Mouse (Mus musculus) retina, postnatal 1 day (tissue): Measurements from ENCODE around the gene Rnd1.

Experiments used
- DNase-seq: peaks from one replicate; pipeline ENCODE4 v3.0.0-alpha.2; 2012

Gene Rnd1

DNA sequence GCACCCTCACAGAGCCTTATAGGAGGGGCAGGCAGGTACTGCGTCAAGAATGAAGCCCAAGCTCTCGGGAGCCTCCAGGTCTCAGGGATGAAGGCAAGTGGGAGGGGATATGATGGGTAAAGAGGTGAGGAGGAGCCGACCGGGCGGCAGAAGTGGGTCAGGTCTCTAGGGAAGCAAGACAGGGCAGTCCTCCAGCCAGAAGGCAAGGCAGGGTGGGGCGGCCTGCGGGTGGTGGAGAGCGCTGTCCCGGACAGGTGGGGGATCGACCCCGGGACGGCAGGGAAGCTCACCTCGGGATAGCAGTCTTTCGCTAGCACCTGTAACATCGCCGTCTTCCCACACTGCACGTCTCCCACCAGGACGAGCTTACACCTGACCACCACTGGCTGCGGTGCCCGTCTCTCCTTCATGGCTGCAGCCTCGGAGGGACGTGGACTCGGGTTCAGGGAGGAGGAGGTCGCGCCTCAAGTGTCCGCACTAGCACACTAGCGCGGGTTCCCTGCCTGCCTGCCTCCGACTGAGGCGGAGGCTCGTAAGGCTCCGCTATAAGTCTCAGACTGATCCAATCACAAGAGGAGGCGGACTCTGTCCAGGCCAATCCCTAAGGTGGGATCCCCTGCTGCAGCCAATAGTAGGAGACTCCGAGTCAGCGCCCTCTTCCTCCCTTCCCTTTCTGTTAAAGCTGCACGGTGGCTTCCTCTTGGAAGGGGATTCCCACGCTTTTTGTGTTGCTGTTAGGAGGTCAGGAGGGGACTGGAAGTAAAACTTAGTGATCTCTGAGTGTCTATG, at the start of gene Rnd1:
Rnd1 (minus strand) TSS at position 522 of the 789 bp plus-strand sequence.
- DNase-seq: peak; percentile 96

DNA sequence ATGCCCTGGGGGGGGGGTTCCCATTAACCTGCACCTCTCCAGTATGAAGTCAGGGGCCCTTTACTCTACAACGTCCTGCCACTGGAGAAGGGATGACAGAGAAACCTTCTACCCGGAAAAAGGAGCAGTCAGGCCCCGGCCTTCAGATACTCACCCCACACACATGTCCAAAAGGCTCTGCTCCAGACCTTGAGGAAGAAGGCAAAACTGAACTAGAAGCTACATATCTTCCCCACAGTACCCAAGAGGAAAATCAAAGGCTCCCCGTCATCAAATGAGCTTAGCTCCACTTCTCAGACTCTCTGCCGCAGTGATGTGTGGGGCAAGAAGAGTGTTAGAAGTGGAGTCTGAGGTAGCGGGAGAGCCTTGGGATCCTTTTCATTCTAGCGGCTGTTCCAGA, 49.5 kb upstream of the Rnd1 start:
- no peak for DNase-seq

DNA sequence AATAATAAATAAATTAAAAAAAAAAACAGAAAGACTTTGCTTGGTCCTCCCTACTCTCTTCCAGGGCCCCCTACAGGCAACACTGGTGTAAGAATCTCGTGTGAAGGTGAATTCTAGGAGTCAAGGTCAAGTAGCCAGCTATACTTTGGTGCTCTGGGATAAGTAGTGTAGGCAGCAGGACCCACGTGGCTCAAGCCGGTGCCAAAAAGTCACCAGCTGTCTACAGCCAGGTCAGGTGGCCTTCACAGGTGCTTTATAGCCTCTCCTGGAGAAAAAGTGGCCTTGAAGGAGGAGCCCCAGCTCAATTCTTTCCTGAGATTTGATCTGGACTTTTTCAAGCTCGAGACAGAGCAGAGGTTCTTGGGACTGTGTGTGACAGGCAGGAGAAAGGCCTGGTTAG, 48.8 kb upstream of the Rnd1 start:
- no peak for DNase-seq

DNA sequence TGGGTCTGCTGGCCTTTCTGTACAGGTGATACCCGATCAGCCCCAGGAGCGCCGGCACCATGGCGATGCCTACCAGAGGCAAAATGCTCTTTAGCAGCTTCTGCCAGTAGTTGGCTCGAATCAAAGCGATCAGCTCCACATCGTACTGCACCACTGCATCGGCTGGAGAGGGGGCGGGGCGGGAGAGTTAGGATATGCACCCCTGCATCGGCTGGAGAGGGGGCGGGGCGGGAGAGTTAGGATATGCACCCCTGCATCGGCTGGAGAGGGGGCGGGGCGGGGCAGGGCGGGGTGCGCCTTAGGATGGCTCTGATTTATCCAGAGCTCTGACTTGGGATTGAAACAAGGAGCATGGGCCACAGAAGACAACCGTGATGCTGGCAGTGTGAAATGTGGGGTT, 47.2 kb upstream of the Rnd1 start:
- no peak for DNase-seq

DNA sequence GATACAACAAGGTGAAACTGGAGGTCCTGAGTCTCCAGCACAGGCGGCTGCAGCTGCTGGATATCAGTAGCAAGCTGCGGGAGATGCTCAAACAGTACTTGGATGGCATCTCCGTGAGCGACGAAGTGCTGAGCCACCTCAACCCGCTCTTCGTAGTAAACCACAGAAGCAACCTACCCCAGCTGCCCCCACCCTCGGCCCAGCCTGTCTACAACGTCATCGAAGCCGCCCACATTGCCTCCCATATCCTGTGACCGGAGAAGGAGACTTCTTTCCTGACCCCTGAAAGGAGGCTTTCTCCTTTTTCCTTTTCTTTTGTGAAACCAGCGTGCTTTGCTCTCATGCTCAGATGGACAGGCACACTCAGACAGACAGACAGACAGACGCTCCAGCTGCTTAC, 45.6 kb upstream of the Rnd1 start:
- no peak for DNase-seq

DNA sequence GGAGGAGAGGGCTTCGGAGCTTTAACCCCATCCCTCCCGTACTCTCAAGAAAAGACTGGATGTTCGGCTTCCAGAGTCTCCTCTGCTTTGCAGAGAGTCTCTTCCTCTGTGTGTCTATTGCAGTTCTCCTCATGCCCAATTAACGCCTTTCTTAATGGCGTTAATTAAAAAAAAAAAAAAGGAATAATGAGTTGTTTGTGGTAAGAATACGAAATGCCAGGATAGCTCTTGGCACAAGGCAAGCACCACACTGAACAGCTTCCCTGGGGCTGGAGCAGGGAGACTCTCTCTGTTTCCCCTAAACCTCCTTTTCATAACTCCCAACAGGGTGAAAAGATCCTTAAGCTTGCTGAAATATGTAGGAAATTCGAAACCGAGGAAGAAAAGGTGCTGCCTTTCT, 44.9 kb upstream of the Rnd1 start:
- no peak for DNase-seq

DNA sequence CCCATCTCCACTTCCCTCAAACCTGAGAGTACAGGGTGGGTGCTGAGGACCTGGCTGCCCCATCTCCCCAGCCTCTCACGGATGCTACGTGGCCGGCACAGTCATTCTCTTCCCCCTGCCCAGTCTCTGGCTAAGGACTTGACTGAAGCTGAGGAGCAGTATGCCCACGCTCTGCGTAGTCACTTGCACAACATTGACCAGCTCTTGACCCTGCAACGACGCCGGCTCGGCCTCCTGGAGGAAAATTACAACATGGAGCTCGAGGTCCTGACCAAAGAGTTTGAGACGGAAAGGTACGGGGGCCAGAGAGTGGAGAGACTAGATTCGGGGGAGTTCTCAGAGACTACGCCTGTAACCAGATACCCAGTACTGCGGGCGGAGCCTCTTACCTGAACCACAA, 40.0 kb upstream of the Rnd1 start:
- DNase-seq: no peak

DNA sequence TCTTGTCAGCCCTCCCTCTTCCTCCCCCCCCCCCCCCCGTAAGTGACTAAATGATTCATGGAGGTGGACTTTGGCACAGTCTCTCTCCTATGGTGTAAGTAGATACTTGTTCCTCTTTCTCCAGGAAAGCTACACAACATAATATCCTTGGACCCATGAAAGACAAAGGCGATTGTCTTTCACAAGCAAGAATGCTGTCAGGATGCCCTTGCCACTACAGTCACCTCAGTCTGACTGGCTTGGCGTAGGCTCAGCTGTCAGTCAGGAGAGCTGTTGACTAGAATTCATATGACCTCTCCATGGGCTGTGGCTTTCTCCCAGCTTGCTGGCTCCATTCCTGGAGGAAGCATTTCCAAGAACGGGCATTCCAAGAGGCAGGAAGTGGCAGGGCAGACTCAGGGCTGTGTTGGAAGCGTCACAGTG, 37.0 kb upstream of the Rnd1 start:
- DNase-seq: no peak

DNA sequence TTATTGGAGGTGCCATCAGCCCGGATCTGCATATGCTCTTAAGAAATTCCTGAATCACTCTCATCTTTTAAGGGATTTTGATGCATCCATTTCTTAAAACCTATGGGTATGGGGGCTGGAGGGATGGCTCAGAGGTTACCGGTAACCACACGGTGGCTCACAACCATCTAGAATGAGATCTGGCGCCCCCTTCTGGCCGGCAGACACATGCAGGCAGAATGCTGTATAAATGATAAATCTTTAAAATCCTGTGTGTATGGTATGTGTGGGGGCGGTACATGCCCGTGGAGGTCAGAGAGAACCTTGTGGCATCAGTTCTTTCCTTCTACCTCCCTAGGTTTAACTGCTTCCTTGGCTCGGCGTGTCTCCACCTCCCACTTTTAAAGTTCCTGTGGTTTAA, 33.2 kb upstream of the Rnd1 start:
- peak; percentile 76 for DNase-seq

DNA sequence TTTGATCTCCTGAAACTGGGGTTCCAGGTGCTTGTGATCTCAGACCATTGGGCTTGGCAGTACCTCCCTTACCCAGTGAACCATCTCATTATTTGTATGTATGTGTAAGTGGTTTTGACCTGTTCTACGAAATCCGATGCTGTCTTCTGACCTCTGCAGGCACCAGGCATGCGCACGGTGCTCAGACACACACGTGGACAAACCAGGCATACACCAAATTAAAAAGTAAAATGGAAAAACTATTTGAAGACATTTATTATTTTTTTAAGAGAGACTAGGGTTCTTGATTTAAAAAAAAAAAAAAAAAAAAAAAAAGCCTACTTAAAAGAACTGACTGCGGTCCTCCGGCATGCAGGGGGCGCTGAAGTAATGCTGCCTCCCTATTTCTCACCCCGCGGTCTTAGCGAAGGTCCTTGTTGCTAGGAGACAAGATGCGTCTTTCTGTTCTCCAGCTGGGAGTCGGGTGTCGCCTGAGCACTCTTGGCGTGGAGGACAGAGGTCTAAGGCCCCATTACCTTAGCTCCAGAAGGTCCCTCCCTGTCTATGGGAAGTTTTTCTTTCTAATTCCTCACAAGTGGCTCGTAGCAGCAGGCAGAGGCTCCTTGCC, 30.6 kb upstream of the Rnd1 start, which contains the start of gene Ccdc65:
Ccdc65 (plus strand) TSS at position 442 of the 607 bp plus-strand sequence.
- DNase-seq: peak; percentile 96

DNA sequence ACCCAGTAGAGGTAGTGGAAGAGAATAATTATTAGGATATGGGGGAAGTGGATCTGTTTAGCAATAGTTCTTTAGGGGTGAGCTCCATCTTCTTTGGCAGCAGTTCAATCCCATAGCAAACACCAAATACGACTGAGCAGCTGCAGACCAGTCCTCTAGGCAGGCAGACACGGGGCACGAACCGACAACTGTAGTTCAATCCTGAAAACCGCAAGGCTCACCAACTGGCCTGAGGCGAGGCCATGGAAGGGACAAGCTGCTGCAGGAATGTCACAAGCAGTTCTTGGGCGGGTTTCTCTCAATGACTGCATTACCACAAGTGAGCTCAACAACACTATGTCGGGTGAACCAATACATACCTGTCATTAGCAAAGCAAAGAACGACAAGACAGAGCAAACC, 27.1 kb upstream of the Rnd1 start:
- DNase-seq: no peak

DNA sequence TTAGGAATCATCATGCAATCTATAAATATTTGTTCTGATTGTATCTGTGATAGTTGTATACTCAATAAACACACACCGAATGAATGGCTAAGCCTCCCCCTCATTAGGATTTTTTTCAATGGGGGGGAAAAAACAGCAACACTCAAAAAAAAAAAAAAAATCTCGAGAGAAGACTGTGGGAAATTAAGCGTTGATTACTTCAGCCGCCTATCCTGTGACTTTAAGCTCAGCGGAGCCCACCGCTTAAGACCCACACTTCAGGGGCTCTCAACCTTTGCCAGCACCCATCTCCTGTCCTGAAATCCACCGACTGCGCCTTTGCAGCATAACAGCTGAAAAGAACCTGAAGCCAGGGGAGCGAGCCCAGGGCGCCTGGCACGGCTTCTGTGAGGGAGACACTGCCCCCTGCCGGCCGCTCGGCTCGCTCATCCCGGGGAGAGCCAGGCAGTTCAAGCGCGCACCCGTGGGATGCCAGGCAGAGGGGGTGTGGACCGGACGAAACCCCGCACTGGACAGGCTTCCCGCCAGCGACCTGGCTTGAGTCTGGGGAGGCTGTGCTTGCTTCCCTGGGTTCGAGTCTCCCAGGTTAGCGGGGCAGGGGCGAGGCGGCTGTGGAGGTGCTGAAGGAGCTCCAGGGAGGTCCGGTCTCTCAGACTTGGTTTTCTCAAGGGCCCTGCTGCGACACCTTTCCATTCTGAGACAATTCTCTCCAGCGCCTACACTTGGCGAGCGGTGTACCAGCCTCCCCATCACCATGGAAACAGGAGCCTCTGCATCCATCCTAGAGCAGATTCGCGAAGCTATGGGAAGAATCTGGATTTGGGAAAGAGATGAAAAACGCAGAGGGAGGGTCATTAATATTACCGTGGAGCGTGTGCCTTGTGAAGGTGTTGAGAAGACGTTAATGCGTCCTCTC, 22.2 kb upstream of the Rnd1 start:
- peak; percentile 90 for DNase-seq

DNA sequence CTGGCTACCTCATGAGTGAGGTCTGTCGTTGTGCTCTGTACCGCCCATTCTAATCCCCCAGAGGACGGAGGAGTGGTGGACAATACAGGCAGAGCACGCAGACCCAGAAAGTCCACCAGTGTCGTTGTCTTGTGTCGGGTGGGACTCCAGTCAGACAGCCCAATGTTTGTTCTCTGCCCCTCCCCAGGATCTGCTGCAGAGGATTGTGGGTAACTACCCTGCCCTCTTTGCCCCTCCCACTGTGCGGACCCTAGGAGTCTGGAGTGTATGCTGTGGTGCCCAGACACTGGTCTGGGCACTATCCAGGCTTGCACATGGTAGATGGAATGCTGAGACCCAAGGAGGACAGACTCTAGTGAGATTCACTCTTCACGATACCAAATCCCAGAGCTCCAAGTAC, 19.0 kb upstream of the Rnd1 start:
- no peak for DNase-seq

DNA sequence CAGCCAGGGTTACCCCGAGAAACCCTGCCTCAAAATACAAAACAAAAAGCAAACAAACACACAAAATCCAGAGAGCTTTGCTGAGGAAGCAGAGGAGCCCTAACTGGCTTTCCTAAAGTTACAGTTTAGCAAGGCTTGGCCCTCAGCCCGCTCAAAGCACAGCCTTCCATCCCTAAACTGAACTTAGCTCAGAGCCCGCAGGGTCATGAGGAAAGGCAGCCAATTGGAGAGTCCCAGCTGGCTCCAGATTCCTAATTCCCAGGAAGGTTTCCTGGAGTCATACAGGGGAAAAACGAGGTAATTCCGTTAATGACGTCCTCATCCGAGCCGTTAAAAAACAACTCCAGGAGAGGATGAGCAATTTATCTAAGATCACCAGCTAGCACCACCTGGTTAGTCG, 18.5 kb upstream of the Rnd1 start:
- DNase-seq: no peak

DNA sequence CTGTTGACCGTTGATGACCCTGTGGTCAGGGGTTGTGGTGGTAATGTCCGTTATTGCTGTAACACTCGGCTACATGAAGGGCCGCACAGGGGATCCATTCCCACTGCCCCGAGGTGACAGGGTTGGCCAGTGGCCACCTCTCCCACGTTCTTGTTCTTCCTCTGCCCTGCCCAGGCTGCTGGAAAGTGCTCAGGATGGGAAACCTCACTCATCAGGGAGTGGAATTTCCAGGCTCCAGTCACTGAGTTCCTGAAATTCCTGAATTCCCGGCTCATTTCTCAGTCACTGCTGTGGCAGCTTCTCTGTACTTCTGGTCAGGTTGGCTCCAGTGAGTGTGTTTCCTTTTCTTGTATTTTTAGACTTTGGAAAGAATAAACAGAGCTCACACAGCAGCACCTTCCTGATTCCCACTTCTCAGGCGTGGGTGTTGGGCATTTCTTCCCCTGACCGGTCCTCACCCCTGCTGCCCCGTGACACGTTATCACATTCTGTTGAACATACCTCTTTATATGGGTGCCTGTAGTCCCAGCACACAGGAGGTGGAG, 15.0 kb upstream of the Rnd1 start:
- no peak for DNase-seq

DNA sequence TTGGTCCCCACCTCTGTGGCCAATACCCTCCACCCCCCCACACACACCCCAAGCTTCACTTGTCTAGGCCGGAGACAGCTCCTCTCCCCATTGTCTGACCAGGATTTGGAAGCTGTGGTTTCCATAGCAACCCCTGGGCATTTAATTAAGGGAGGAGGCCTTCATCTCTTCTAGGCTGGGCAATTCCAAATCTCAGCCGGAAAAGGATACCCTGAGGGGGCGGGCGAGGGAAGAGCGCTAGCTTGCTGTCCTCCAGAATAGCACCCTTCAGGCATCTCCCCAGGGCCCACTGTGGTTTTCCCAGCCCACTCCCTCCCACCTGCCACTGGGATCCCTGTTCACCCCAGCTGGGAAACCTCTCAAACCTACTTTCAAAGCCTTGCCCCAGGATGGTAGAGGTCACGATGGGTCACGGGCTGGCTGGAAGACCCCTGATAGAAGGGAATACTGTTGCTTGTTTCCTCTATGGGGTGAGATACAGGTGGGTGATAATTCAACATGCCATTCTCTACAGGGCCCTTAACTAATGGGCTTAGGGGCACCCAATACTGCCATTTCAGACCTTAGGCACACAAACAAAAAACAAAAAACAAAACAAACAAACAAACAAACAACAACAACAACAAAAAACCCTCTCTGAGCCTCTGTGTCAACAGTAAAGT, 14.4 kb upstream of the Rnd1 start:
- DNase-seq: peak; percentile 88

DNA sequence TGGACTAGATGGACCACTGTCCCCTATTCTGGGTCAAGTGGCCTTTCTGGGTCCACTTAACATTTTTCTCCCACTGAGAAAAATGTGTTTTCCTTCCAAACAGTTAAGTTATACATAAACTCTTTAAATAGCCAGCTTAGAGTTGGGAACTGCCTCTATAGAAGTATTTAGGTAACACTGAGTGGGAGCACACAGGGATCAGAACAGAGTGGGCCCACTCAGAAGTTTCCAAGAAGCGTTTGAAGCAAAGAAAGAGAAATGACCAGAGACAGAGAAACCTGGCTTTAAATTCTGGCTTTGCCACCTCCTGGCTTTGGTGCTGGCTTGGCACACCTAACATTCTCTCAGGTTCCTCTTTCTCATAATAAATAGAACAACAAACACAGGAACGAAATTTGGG, 12.4 kb upstream of the Rnd1 start:
- DNase-seq: no peak

DNA sequence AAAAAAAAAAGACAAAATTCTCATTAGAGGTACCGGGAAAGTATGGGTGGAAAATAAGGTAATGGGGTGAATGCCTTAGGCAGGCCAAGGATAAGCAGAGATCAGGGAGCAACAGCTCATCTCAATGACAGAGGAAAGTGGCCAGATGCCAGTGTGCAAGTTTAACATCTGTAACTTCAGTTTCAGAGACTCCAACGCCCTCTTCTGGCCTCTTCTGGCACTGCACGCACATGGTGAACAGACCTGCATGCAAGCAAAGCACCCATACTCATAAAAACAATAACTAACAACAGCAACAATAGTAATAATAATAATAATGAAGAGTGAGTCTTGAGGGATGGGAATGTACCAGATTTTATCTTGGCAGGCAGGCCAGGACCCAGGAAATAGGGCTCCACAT, 8.7 kb upstream of the Rnd1 start:
- no peak for DNase-seq

DNA sequence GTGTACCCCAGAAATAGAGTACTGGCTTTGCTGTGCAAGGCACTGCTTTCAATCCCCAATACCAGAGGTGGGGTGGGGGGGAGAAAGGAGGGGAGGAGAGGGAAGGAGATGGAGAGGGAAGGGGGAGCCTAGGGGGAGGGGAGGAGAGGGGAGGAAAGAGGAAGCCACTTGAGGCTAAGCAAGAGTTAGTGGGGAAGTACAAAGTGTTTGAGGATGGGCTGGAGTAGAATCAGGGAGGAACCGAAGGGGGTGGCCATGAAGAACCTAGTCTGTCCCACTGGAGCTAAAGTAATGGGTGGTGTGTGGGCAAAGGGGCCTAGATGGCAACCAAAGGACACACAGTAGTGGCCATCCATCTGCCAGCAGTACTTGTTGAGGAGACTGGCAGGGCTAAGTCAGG, 6.5 kb upstream of the Rnd1 start:
- no peak for DNase-seq

DNA sequence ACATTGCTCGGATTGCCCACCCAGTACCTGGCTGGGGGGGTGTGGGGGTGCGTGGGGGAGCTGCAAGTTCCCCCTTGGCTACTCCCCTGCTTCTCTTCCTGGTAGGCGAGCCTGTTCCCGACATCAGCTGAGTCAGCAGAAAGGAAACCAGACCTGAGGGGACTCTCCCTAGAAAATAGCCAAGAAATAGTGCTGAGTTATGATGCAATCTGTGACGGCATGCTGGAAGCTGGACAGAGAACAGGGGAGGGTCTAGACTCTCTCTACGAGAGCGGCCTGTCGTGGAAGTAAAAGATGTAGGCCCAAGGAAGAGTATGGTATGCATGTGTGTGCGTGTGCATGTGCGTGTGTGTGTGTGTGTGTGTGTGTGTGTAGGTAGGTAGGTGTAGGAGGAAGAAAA, 5.9 kb upstream of the Rnd1 start:
- DNase-seq: no peak

DNA sequence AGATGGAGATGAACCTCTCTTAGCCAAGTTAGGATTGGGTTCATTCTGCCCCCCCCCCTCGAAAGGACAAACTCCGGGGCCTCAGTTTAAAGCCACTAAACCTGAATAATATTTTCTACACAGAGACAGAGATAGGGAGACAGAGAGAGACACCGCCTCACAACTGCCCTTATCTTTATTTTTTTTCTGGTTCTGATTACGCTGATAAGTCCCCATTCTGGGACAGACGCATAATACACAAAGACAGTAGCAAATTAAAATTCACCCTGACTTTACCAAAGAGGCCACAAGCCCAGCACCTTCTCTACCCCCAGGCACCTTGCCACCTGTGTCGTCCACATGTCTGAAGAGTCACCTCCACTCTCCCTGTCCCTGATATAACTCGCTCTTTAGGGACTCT, 4.4 kb upstream of the Rnd1 start:
- no peak for DNase-seq

DNA sequence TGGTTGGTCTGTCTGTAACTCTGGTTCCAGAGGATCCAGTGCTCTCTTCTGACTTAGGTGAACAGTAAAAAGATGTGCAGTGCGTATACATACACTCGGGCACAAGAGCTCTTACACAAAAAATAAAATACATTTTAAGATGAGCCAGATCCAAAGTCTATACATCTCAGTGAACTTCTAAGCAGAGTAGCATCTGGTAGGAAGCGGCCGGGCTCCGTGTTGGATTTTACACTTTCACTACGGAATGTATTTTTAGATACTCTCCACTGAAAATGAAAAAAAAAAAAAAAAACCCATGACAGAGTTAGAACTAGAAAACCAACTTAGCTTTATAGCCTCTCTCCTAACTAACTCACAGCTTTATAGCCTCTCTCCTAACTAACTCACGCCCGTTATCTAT, 3.4 kb upstream of the Rnd1 start:
- no peak for DNase-seq

DNA sequence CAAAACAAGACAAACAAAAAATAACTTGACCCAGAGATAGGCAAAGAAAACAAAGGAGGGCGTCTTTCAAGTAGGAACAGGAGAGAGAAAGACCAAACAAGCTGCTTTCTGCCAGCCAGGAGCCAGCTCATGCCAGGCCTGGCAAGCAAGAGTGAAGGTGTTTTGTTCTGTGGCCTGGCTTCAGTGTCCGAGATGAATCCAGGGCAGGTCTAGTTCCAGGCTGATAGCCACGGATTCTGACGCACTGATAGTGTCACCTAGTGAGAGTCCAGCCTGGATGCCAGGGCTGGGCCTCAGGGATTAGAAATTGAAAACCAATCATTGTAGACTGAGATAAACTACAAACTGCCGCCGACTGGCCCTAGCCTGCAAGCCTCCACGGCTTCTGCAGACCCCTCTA, 716 bp upstream of the Rnd1 start:
- no peak for DNase-seq
